Mouse (Mus musculus): Measurements from ENCODE around the gene Cstf2t. TPM values are rescaled to one million over a fixed set of nuclear protein-coding genes. Genes with fewer than 3 reads are reported as not detected.

Gene Cstf2t
- polyA plus RNA-seq, 1 experiment: 17.6 TPM

GRCm38 (mm10) chr19:31097857-31098256 lies 15.2 kb downstream of the Cstf2t start:
- TF ChIP-seq CTCF (IDR thresholded peaks at IDR 0.05; ENCODE audit: borderline replicate concordance, control insufficient read depth, extremely low read depth, insufficient read depth, low read length, poor library complexity): no peak
- no peak for TF ChIP-seq POLR2A (IDR thresholded peaks at IDR 0.05; ENCODE audit: control insufficient read depth, extremely low read depth, insufficient read depth, low read length, poor library complexity)
- Histone ChIP-seq H3K4me1 (replicated peaks; ENCODE audit: control insufficient read depth, insufficient read depth, low read length) (no peaks in the 10 kb centered on the region), H3K27me3 (ENCODE audit: control insufficient read depth, insufficient read depth, low read length) (no peaks in the 10 kb centered on the region), H3K36me3 (ENCODE audit: control insufficient read depth, insufficient read depth, low read length) (no peaks in the 10 kb centered on the region), H3K27ac (ENCODE audit: control insufficient read depth, insufficient read depth, low read length) (no peak overlapping the region), H3K4me3 (ENCODE audit: control insufficient read depth, insufficient read depth, low read length) (no peak overlapping the region)
- no peak for DNase-seq
- WGBS: 96% methylated on average over 3 of the region's 3 CpGs

- TF ChIP-seq CTCF (IDR thresholded peaks at IDR 0.05; ENCODE audit: borderline replicate concordance, control insufficient read depth, extremely low read depth, insufficient read depth, low read length, poor library complexity) (no peak), POLR2A (IDR thresholded peaks at IDR 0.05; ENCODE audit: control insufficient read depth, extremely low read depth, insufficient read depth, low read length, poor library complexity) (no peak)
- H3K36me3 ChIP-seq (ENCODE audit: control insufficient read depth, insufficient read depth, low read length): no peaks in the 10 kb centered on the region
- no peaks in the 10 kb centered on the region for H3K27me3 ChIP-seq (ENCODE audit: control insufficient read depth, insufficient read depth, low read length)
- no peak for DNase-seq
- H3K4me3 ChIP-seq (ENCODE audit: control insufficient read depth, insufficient read depth, low read length): no peak overlapping the region
- no peak overlapping the region for H3K27ac ChIP-seq (ENCODE audit: control insufficient read depth, insufficient read depth, low read length)
- H3K4me1 ChIP-seq (replicated peaks; ENCODE audit: control insufficient read depth, insufficient read depth, low read length): no peaks in the 10 kb centered on the region
- WGBS: 95% methylated on average over 3 of the region's 3 CpGs
These were observed 16.7 kb downstream of the Cstf2t start for GRCm38 (mm10) chr19:31099369-31099768.

- no peak for DNase-seq
- Histone ChIP-seq H3K4me1 (replicated peaks; ENCODE audit: control insufficient read depth, insufficient read depth, low read length) (no peaks in the 10 kb centered on the region), H3K27ac (ENCODE audit: control insufficient read depth, insufficient read depth, low read length) (no peak overlapping the region), H3K36me3 (ENCODE audit: control insufficient read depth, insufficient read depth, low read length) (no peaks in the 10 kb centered on the region), H3K27me3 (ENCODE audit: control insufficient read depth, insufficient read depth, low read length) (no peaks in the 10 kb centered on the region), H3K4me3 (ENCODE audit: control insufficient read depth, insufficient read depth, low read length) (no peak overlapping the region)
- TF ChIP-seq CTCF (IDR thresholded peaks at IDR 0.05; ENCODE audit: borderline replicate concordance, control insufficient read depth, extremely low read depth, insufficient read depth, low read length, poor library complexity) (no peak), POLR2A (IDR thresholded peaks at IDR 0.05; ENCODE audit: control insufficient read depth, extremely low read depth, insufficient read depth, low read length, poor library complexity) (no peak)
- WGBS: 69% methylated on average over 6 of the region's 6 CpGs
These were observed 22.1 kb downstream of the Cstf2t start for GRCm38 (mm10) chr19:31104764-31105163.

GRCm38 (mm10) chr19:31106036-31106435 lies 23.4 kb downstream of the Cstf2t start:
- Histone ChIP-seq H3K36me3 (ENCODE audit: control insufficient read depth, insufficient read depth, low read length) (no peaks in the 10 kb centered on the region), H3K27me3 (ENCODE audit: control insufficient read depth, insufficient read depth, low read length) (no peaks in the 10 kb centered on the region), H3K27ac (ENCODE audit: control insufficient read depth, insufficient read depth, low read length) (no peak overlapping the region), H3K4me1 (replicated peaks; ENCODE audit: control insufficient read depth, insufficient read depth, low read length) (no peaks in the 10 kb centered on the region), H3K4me3 (ENCODE audit: control insufficient read depth, insufficient read depth, low read length) (no peak overlapping the region)
- WGBS: 92% methylated on average over 3 of the region's 3 CpGs
- DNase-seq: no peak
- TF ChIP-seq POLR2A (IDR thresholded peaks at IDR 0.05; ENCODE audit: control insufficient read depth, extremely low read depth, insufficient read depth, low read length, poor library complexity) (no peak), CTCF (IDR thresholded peaks at IDR 0.05; ENCODE audit: borderline replicate concordance, control insufficient read depth, extremely low read depth, insufficient read depth, low read length, poor library complexity) (no peak)

GRCm38 (mm10) chr19:31106835-31107554 lies 24.4 kb downstream of the Cstf2t start:
- TF ChIP-seq POLR2A (IDR thresholded peaks at IDR 0.05; ENCODE audit: control insufficient read depth, extremely low read depth, insufficient read depth, low read length, poor library complexity) (no peak), CTCF (IDR thresholded peaks at IDR 0.05; ENCODE audit: borderline replicate concordance, control insufficient read depth, extremely low read depth, insufficient read depth, low read length, poor library complexity) (no peak)
- WGBS: 78% methylated on average over 9 of the region's 9 CpGs
- H3K27me3 ChIP-seq (ENCODE audit: control insufficient read depth, insufficient read depth, low read length): no peaks in the 10 kb centered on the region
- H3K4me1 ChIP-seq (replicated peaks; ENCODE audit: control insufficient read depth, insufficient read depth, low read length): no peaks in the 10 kb centered on the region
- no peak overlapping the region for H3K4me3 ChIP-seq (ENCODE audit: control insufficient read depth, insufficient read depth, low read length)
- no peaks in the 10 kb centered on the region for H3K36me3 ChIP-seq (ENCODE audit: control insufficient read depth, insufficient read depth, low read length)
- DNase-seq: no peak
- no peak overlapping the region for H3K27ac ChIP-seq (ENCODE audit: control insufficient read depth, insufficient read depth, low read length)

GRCm38 (mm10) chr19:31114690-31115089 lies 32.1 kb downstream of the Cstf2t start:
- DNase-seq: no peak
- H3K27me3 ChIP-seq (ENCODE audit: control insufficient read depth, insufficient read depth, low read length): no peaks in the 10 kb centered on the region
- H3K4me3 ChIP-seq (ENCODE audit: control insufficient read depth, insufficient read depth, low read length): no peak overlapping the region
- no peak for TF ChIP-seq CTCF (IDR thresholded peaks at IDR 0.05; ENCODE audit: borderline replicate concordance, control insufficient read depth, extremely low read depth, insufficient read depth, low read length, poor library complexity)
- no peak for TF ChIP-seq POLR2A (IDR thresholded peaks at IDR 0.05; ENCODE audit: control insufficient read depth, extremely low read depth, insufficient read depth, low read length, poor library complexity)
- WGBS: 54% methylated on average over 4 of the region's 4 CpGs
- H3K27ac ChIP-seq (ENCODE audit: control insufficient read depth, insufficient read depth, low read length): no peak overlapping the region
- no peaks in the 10 kb centered on the region for H3K4me1 ChIP-seq (replicated peaks; ENCODE audit: control insufficient read depth, insufficient read depth, low read length)
- no peaks in the 10 kb centered on the region for H3K36me3 ChIP-seq (ENCODE audit: control insufficient read depth, insufficient read depth, low read length)

Measured in thymus, adult 2 months (tissue).